22 mouse cellular contexts compared by ENCODE assay signal in the genomic region with DNA sequence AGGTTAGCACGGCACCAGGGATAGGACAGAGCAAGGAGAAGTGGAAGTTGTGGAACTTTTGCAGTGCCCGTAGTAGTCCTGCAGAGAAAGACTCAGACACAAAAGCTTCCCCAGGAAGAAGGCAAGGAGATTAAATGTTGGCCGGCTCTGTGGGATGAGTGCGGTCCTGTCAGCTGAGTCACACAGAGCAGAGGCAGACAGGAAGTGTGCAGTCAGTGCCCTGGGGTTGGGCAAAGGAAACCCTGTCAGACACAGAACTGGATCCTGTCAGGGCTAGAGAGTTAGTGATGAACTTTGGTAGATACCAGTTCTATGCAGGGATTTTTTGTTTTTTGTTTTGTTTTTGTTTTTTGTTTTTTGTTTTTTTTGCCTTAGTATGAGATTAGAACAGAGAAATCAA.
DNase-seq lines count a peak whose midpoint lies in the region; ATAC-seq lines count a peak whose summit lies in the region.
"Had no signal": no experiment of that assay in that cellular context is flagged by ENCODE, and none has a peak within 500 bp of the region (broad histone marks: within the 10 kb centered on the region; RNA-seq: fewer than 3 reads in every experiment).

No protein-coding gene starts in this region.

- no peaks in the 10 kb centered on the region for H3K4me1 ChIP-seq in heart, embryonic 12.5 days (replicated peaks)
- H3K4me1 ChIP-seq in liver, embryonic 11.5 days (replicated peaks; ENCODE audit: control insufficient read depth, insufficient read depth, low read length), result no peaks in the 10 kb centered on the region
- H3K4me1 ChIP-seq: hindbrain, embryonic 15.5 days; limb, embryonic 15.5 days; neural tube, embryonic 15.5 days; stomach, embryonic 15.5 days had no signal

- 52% methylated on average over 4 of the region's 4 CpGs for WGBS in heart, embryonic 12.5 days
- WGBS in liver, embryonic 11.5 days, result 47% methylated on average over 4 of the region's 4 CpGs

- H3K4me2 ChIP-seq in heart, embryonic 12.5 days, result no peak overlapping the region
- H3K4me2 ChIP-seq in liver, embryonic 11.5 days, result no peak overlapping the region
- H3K4me2 ChIP-seq: hindbrain, embryonic 15.5 days; limb, embryonic 15.5 days; lung, embryonic 14.5 days; midbrain, embryonic 11.5 days; neural tube, embryonic 15.5 days; stomach, embryonic 15.5 days had no signal

- no peak for DNase-seq in heart, adult 9 months (ENCODE audit: low spot score in 2 of 2)
- no peak for DNase-seq in liver, embryonic 11.5 days (ENCODE audit: low spot score)
- DNase-seq in liver, result no peak
- DNase-seq in NIH3T3 (ENCODE audit: low read depth), result peak; percentile 9
- DNase-seq in layer of hippocampus, postnatal 25 days (ENCODE audit: extremely low spot score in 1 of 2, low spot score in 1 of 2), result no peak
- DNase-seq: adrenal gland, postnatal 14 days; B cell, adult 2 months; embryo, embryonic 11 days; gastrocnemius, adult 2 months; kidney, postnatal 36 days; left cerebral cortex, postnatal 4 days; lung, embryonic 14.5 days; lung, postnatal 4 days; thymus, postnatal 25 days had no signal

- H3K9ac ChIP-seq in heart, embryonic 12.5 days, result no peak overlapping the region
- no peak overlapping the region for H3K9ac ChIP-seq in liver, embryonic 11.5 days (ENCODE audit: low read depth, low read length)
- H3K9ac ChIP-seq: hindbrain, embryonic 15.5 days; limb, embryonic 15.5 days; lung, embryonic 14.5 days; neural tube, embryonic 15.5 days; stomach, embryonic 15.5 days had no signal

- H3K27ac ChIP-seq in heart, embryonic 12.5 days (ENCODE audit: poor library complexity, severe bottlenecking), result no peak overlapping the region
- H3K27ac ChIP-seq in liver, embryonic 11.5 days (ENCODE audit: low read depth, low read length), result no peak overlapping the region
- H3K27ac ChIP-seq: gastrocnemius, adult 2 months; hindbrain, embryonic 15.5 days; limb, embryonic 15.5 days; neural tube, embryonic 15.5 days; stomach, embryonic 15.5 days had no signal

- no peaks in the 10 kb centered on the region for H3K27me3 ChIP-seq in heart, embryonic 12.5 days (replicated peaks)
- no peaks in the 10 kb centered on the region for H3K27me3 ChIP-seq in liver, embryonic 11.5 days (replicated peaks; ENCODE audit: control insufficient read depth, insufficient read depth, low read length)
- H3K27me3 ChIP-seq: hindbrain, embryonic 15.5 days; limb, embryonic 15.5 days; neural tube, embryonic 15.5 days; stomach, embryonic 15.5 days had no signal

- H3K9me3 ChIP-seq in heart, embryonic 12.5 days (replicated peaks), result peaks cover 4% of the 10 kb centered on the region; the same call in 1 of the 2 replicates
- no peaks in the 10 kb centered on the region for H3K9me3 ChIP-seq in liver, embryonic 11.5 days (ENCODE audit: control insufficient read depth, low read length)
- H3K9me3 ChIP-seq: hindbrain, embryonic 15.5 days; limb, embryonic 15.5 days; stomach, embryonic 15.5 days had no signal

- H3K36me3 ChIP-seq in heart, embryonic 12.5 days, result no peaks in the 10 kb centered on the region
- no peaks in the 10 kb centered on the region for H3K36me3 ChIP-seq in liver, embryonic 11.5 days (ENCODE audit: control insufficient read depth, insufficient read depth, low read length)
- H3K36me3 ChIP-seq: hindbrain, embryonic 15.5 days; limb, embryonic 15.5 days; neural tube, embryonic 15.5 days; stomach, embryonic 15.5 days had no signal

- peak; percentile 81; the same call in 1 of the 2 replicates for ATAC-seq in heart, embryonic 12.5 days (ENCODE audit: insufficient number of reproducible peaks, low FRiP score)
- ATAC-seq in liver, embryonic 11.5 days (replicated peaks; ENCODE audit: low FRiP score), result peak; percentile 51; the same call in 1 of the 2 replicates
- no peak for ATAC-seq in megakaryocyte progenitor cell, adult 5-6 weeks (replicated peaks; ENCODE audit: poor library complexity)
- ATAC-seq: forebrain, embryonic 14.5 days had no signal

- no peak overlapping the region for H3K4me3 ChIP-seq in heart, embryonic 12.5 days
- no peak overlapping the region for H3K4me3 ChIP-seq in liver, embryonic 11.5 days (ENCODE audit: low read depth, low read length)
- H3K4me3 ChIP-seq: gastrocnemius, adult 2 months; hindbrain, embryonic 15.5 days; limb, embryonic 15.5 days; neural tube, embryonic 15.5 days; stomach, embryonic 15.5 days had no signal
